Mouse (Mus musculus) c-Kit-positive CD71-positive TER-119-negative erythroid progenitor cells, embryonic 14.5 days (primary cell): ENCODE measurements around the gene Zdhhc13.

Experiments used
- DNase-seq: peaks from one replicate; pipeline ENCODE4 v3.0.0-alpha.2; 2013; ENCODE audit warnings: low read depth

Zdhhc13 gene

DNA sequence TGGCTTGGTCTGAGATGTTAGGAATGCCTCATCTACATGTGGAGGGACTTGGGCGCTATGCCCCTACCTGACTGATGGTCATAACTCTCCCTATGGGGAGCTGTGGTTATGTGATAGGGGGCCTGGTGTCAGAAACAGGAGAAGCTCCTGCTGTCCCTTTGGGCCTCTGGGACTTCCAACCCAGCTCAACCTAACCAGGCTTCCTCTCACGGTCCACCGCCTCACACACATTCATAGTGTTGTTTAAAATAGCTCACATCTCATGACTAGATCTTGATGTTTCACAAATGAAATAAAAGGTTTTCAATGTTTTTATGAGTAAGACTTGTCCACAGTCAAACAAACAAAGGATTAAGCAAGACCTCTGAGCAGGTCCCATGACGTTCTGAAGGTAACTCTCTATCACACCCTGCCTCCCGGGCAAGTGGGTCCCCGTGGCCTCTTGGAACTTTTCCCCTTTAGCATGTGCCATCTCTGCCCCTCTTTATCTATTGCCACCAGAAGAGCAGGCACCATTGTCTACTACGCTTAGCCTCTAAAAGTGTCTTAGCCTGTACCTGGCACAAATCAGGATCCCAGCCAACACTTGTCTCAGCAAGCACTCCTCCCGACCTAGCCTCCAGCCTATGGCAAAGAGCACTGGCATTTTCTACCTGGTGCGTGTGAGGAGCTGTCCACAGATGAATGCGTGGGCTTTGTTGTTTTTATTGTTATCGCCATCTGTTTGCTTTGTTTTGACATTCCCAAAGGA, 3.9 kb upstream of the Zdhhc13 start:
- no peak for DNase-seq

DNA sequence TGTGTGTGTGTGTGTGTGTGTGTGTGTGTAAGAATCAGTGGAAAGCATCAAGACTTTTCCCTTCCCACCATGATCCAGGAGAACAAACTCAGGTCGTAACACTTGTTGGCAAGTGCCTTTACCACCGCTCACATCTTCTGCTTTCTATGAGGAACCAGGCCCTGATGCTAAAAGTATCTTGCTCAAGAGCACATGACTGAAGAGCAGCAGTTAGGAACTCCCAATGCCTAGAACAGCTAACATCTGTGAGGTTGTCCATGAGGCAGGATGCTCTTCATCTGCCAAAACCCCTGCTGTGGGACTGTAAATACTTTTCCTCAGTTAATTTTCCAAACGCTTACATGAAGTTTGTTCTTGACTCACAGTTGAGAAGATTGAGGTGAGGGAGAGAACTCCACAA, 455 bp upstream of the Zdhhc13 start:
- no peak for DNase-seq

DNA sequence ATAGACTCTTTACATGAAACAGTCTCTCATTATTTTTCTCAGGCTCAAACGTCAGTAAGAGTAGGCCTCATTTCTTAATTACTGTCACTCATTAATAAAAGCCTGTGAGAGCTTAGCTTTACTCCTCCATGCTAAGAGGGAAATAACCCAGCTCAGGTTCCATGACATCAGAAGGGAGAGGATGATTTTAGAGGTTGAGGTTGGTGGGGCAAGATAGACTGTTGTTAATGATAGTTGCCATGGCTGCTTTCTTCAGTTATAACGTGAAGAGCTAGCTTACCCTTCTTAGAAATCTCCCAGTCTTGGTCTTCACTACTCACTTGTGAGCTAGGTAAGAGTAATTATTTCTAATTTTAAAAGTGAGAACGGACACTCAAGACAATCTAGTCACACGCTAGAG, 1.3 kb downstream of the Zdhhc13 start:
- DNase-seq, result peak; percentile 48

DNA sequence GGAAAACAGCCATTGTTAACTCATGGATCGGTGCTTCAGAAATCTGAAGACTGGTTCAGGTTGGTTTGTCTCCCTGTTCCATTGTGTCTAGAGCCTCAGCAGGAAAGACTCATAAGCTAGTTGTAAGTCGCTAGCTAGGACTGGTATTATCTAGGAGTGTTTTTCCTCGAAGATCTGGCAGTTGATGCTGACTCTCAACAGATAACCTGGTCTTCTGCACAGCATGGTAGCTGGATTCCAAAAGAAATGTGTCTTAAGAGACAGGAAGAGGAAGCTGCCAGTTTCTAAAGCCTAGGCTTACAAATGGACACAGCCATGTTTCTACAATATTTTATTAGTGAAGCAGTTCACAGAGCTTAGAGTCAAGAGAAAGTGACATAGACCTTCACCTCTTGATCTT, 2.6 kb downstream of the Zdhhc13 start:
- no peak for DNase-seq

DNA sequence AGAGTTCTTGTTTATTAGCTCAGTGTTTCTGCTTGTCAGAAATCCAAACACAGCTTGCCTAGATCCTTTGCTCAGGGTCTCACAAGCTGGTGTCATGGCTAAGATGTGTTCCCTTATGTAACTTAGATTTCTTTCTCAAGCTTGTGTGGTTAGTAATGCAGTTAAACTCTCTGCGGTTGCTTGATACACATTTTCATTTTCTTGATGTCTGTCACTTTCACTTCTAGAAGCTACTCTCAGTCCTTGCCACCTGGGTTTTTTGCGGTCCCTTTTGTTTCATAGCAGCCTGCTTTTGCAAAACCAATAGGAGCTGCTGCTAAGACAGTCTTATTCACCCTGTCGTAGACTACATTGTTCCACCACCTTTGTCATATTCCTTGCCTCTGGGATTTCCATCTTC, 6.3 kb downstream of the Zdhhc13 start:
- DNase-seq, result no peak

DNA sequence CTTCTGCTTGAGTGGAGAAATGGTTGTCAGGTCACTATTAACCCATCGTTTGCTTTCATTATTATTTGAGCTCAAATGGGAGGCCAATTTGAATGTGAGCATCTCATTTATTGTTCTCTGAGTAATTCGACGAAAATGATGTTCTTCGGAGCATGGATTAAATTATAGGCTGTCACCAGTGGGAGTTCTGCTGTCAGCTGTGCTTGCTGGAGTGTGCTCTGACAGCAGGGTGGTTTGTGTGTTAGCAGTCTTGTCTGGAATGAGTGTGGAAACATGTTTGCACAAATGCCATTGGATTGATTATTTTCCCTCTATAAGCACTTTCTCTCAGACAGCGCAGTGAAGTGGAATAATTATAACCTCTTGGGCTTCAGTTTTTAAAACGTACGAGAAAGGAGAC, 14.6 kb downstream of the Zdhhc13 start:
- DNase-seq, result no peak

DNA sequence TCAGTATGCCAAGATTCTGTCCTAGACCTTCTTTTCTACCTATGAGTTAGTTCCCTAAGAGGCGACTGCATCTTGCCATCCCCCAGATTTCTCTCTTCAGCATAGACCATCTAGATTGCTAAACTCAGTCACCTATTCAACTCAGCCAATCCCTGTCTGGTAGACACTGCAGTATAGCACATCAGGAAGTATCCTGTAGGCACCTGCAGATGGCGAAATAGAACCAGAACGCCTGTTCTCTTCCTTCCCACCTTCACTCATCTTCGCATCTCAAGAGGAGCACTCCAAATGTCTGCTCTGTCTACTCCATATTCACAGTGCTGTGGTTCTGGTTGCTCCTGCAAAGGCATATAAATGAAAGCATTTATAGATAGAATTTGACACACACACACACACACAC, 17.8 kb downstream of the Zdhhc13 start:
- no peak for DNase-seq

DNA sequence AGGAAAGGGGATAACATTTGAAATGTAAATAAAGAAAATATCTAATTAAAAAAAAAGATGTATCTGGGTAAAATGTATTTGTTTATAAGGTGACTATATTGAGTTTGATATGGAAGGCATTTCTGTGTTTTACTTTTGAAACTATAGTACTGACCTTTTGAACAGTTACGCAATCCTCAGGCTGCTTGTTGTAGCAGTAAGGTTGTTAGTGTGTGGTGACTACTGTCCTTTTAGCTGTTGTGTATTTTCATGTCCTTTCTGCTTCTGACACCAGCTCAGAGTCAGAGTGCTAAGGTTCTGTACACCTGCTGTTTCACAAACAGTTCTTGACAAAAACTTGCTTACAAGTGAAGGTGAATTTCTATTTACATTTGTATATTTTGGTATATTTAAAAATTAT, 21.8 kb downstream of the Zdhhc13 start:
- DNase-seq, result no peak

DNA sequence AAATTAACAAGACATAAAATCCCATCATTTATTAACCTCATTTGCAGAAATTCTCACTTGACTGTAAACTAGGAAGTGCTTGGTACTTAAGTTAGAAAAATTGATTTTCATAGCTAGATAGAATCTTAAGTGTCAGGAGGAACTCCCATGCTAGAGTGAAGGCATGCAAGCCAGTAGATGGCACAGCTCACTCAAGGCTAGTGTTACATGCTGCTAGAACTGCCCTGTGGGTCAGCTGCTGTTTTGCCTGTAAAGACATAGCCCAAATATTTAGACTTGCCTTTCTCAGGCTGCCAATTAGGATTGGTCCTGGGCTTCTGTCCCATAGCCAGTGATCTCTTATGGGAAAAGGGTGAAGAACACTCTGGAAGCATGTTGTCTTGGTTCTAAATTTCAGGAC, 23.6 kb downstream of the Zdhhc13 start:
- DNase-seq, result no peak

DNA sequence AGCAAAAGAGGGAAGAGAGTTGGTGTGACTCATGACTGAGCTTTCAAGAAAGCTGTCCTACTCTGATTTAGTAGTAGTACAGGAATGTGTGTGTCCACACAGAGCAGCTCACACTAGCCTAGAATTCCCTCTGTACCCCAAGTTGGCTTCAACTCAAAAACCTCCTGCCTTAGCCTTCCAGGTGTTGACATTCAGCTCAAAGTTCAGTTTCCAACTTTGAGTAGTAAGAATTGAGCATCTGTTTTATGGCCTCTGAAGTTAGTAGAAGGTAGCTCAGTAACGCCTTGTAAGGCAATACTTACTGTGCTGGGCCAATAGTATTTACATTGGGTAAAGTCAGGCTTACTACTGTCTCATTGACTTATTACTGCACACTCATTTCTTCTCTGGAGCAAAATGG, 24.8 kb downstream of the Zdhhc13 start:
- no peak for DNase-seq

DNA sequence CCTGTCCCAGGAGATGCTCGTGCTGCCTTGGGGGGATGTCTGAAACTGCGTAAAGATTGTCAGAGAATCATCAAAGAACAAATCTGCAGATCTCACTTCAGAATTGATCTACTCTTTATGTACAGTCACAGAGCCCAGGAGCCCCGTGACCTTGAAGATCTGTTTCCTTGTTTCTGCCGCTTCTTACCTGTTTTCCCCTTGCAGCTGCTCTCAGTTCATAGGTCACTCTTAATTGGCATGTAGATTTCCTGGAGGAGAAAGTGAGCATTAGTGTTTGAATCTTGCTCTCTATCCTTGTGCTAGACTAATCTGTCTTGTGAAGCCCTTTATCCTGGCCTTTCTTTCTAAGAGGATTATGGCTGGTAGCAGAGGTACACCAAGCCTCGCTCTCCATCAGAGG, 32.9 kb downstream of the Zdhhc13 start:
- no peak for DNase-seq

DNA sequence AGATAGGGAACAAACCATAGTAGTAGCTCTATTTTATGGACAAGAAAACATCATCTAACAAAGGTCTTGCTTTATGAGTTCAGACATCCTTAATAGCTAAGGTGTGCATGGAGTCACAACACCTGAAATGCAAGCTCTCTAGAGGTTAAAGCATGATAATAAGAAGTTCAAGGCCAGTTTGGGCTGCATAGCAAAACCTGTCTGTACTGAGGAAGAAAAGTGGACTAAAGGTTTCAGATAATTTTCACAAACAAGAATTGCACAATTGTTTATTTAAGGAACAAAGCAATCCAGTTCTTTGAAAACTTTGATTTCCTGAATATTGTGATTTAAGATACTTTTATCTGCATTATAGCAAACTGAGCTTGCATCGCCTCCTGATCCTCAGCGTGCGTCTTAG, 34.8 kb downstream of the Zdhhc13 start:
- DNase-seq, result no peak

DNA sequence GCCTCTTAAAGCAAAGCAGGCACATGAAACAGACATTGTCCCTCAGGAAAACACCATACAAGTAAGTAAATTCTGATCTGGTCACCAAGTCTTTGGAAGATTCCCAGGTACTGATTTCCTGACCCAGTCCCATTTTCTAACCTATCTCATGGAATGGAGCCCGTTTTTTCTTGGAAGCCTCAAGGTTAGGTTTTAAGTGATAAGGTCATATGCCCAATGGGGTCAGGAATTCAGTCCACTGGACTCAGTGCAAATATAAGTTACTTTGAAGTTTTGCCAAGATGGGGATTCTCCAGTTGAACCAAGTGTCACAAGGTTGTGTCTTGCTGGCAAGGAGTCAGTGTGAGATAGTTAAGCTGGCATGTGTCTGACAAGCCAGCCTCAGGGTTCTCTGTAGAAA, 35.9 kb downstream of the Zdhhc13 start:
- no peak for DNase-seq

DNA sequence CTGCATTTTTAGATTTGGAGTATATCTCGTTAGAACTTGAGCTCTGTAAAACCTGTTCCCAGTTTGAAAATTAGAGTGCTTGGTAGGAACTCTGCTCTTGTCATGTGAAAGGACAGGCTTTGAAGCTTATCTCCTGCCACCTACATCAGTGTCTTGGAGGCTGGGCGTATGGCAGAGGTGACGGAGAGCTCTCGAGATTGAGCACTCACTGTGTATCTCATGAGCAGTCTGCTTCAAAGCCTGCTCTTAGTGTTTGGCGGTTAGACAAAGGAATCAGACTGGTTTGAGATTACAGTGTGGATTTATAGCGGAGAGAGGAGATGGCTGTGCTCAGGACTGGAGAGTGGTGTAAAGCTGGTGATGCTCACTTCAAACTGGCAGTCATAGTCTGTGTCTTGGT, 36.4 kb downstream of the Zdhhc13 start:
- DNase-seq, result no peak

DNA sequence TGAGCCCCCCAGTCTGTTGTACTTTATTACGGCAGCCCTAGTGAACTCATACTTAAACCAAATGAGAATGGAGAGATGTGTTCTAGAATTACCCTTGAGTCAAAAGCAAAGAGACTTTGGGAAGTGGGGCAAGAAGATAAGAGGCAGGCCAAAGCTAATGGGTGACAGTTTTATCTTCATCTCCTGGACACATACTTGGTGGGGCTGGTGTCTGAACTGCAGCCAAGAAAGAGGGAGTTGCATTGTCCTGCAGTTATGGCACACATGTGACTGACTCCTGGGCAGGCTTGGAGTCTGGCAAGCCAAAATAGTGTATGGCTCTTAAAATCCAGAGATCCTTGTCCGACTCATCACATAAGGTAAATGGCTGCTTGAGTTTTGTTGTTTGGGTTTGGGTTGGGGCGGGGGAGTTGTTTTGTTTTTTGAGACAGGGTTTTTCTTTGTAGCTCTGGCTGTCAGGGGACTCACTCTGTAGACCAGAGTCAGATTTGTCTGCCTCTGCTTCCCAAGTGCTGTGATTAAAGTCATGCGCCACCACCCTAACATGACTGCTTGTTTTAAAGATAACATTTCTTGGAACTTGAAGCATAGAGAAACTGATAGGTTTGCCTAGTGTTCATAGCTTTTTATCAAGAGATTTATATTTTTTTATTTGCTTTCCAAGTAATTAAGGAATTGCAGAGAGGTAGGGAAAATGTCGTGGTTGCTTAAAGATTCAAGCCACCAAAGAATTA, 40.5 kb downstream of the Zdhhc13 start:
- DNase-seq, result peak; percentile 9

DNA sequence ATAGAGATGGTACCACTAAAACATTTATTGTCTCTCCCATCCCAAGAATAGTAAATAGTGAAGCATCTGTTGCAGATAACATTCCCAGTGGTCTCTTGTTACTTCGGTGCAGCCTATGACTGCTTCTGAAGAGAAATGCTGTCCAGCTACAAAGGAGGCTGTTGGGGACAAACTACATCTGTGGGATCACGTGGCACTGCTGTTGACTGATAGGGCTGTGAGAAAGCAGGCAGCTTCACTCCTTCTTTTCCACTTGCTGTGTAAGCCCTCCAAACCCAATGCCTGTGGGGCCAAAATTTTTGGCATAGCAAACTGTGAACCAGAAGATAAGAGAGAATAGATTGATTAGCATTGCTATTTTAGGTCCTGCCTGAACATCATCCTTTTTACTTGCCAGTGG, 41.6 kb downstream of the Zdhhc13 start:
- DNase-seq, result no peak

DNA sequence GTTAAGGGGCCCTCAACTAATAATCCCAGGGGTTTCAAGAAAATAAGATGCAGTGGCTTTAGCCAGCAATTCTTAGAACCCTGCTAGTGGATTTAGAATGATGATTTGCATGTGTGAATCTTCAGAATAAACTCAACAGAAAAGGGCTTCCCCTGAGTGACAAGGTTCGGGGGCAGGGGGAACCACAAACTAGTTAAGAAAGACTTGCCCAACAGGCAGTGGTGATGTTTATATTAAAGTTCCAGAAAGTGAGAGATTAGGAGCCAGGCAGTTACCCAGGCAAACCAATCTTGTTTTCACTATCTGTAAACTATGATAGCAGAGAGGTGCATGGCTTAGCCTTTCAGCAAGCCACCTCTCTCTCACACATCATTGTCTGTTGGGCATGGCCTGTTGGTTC, 43.9 kb downstream of the Zdhhc13 start:
- DNase-seq, result no peak

DNA sequence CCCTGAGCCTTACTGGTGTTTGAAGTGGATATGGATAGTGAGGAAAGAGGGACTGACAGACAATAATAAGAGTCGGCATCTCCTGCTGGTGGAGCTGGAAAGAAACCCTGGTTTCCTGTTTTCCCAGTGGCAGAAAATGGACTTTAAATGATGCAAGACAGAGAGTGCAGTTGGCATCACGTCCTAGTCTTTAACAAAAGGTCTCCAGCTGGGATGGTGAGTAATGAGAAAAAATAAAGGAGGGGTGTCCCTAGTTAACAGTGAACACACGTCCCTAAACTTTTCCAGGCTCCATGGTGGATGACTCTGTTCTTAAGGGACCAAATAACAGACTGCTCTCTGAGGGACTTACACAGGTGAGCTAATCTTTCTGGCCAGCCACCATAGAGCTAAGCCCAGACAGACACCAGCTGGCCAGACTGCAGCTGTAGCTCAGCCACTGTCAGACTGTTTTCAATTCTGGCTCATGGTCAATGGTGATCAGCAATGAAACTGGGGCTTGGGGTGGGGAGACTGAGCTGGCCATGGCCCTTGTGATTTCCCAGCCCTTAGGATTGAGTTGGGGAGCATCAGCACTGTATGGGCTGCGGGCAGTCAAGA, 45.7 kb downstream of the Zdhhc13 start:
- no peak for DNase-seq

DNA sequence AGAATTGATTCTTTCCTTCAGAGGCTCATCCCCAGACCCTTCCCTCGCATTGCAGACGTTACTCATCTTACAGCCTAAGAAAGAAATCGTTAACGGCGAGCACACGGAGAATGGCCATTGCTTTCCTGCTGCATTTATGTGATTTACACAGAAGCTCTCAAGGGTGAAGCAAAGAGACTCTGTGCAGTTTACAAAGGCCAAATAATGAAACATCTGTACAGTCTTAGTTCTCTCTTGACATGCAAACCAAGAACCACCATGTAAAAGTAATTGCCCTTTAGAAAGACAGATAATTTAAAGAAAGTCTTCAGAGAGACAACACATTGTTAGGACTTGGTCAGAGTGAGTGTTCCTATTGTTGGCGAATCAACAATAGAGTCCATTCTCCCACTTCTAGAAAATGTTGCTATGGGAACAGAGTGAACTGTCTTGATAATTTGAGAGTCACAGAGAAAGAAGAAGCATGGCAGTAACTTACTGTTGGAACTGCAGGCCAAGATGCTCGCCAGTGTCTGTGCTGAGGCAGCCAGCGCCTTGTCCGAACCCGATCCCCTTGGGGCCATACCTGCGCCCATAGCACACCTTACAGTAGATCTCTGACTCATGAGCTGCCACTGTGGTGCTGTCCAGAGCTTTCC, 46.3 kb downstream of the Zdhhc13 start:
- no peak for DNase-seq

DNA sequence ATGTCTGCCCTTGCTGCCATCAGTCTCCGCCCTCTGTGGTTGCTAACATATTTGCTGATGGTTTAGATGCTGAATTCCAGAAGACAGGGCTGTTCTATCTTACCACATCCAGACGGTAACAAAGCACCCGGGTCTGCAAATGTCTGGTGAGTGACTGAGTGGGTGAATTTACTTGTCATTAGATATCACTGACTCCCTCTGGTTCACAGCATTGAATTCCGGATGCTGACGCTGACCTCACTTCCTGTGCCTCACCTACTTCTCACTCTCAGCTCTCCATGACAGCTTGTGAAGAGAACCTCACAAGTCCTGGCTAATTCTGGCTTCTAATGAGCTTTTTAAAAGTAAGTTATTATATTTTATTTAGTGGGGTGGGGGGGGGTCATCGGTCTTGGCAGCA, 48.1 kb downstream of the Zdhhc13 start:
- DNase-seq, result no peak

DNA sequence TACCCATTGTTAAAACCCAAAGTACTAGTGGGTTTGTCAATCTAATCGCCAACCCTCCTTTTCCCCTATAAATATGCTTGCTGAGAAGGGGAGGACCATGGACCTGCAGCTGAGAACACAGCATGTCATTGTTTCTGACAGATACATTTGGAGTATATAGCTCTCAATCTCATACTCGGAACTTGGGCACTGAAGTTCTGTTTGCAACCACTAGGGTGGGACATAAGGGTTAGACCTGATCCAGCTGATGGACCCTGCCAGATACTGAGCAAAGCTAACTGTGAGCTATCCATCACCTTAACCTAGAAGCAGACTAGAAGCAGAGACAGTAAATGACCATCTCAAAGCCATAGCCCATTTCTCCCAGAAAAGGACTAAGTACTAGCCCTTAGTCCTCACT, 49.6 kb downstream of the Zdhhc13 start:
- no peak for DNase-seq

DNA sequence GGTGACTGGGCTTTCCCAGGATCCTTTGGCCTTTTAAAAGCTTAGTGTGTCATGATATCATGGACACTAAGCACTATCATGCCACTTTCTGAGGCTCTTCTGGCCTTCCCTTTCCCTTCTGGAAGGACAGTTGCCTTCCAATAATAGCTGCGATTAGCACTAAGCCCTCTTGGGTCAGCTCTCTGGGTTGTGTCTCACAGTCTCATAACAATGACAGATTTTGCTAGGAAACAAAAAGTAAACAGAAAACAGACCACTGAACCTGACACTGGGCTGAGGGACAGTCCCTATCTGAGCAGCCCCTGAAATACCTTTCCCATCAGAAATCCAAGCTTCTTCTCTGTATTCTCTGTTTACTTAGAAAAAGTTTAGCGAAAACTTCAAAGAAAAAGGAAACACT, 51.7 kb downstream of the Zdhhc13 start:
- no peak for DNase-seq

DNA sequence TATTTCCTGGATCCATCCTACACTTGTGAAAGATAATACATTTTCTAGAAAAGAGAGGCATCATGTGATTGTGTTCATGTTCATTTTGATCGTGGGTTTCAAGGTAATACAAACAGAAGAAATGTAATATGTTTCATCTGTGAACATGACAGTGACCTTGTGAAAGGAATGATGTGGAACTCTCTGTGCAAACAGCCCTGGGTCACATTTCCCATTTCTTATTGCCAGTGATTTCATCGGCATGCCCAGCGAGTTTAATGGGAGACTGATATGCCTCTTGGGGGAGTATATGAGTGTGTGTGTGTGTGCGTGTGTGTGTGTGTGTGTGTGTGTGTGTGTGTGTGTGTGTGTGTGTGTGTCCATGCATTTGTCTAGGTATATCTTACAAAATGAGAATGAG, 52.7 kb downstream of the Zdhhc13 start:
- no peak for DNase-seq
